Mouse (Mus musculus) hindbrain, embryonic 14.5 days (tissue): ENCODE measurements around the gene Pbxip1. TPM values are rescaled to one million over a fixed set of nuclear protein-coding genes. Genes with fewer than 3 reads are reported as not detected.

ENCODE experiments used
- ATAC-seq: fragments of 200-750 bp; cut with Nextera tagmentation; 2 replicates; pipeline ENCODE4 v1.8.0; 2017; ENCODE audit warnings: moderate number of reproducible peaks, mild to moderate bottlenecking, moderate TSS enrichment, moderate library complexity; ENCODE audit not compliant: low FRiP score
- DNase-seq: peaks from one replicate; pipeline ENCODE4 v3.0.0-alpha.2; 2015; ENCODE audit warnings: low spot score
- H3K27ac ChIP-seq: fragments of 300-500 bp; sonication (generic); 2 replicates; pipeline ENCODE4 v1.5.1; 2014; ENCODE audit warnings: mild to moderate bottlenecking, moderate library complexity
- H3K27me3 ChIP-seq: fragments of 300-500 bp; sonication (generic); 2 replicates; pipeline ENCODE4 v1.6.1; 2014; ENCODE audit warnings: mild to moderate bottlenecking, low read length, mixed read lengths; ENCODE audit not compliant: control insufficient read depth, insufficient read depth
- H3K36me3 ChIP-seq: fragments of 300-500 bp; sonication (generic); replicated peaks from 2 replicates; pipeline ENCODE4 v1.6.1; 2014; ENCODE audit not compliant: control insufficient read depth, insufficient read depth
- H3K4me1 ChIP-seq: fragments of 300-500 bp; sonication (generic); replicated peaks from 2 replicates; pipeline ENCODE4 v1.6.1; 2014; ENCODE audit warnings: antibody characterized with exemption, low read length, mixed read lengths; ENCODE audit not compliant: control insufficient read depth, insufficient read depth
- H3K4me2 ChIP-seq: fragments of 300-500 bp; sonication (generic); replicated peaks from 2 replicates; pipeline ENCODE4 v1.6.1; 2014; ENCODE audit warnings: mild to moderate bottlenecking, moderate library complexity
- H3K4me3 ChIP-seq: fragments of 300-500 bp; sonication (generic); replicated peaks from 2 replicates; pipeline ENCODE4 v1.5.1; 2014; ENCODE audit warnings: mild to moderate bottlenecking, low read length
- H3K9ac ChIP-seq: fragments of 300-500 bp; sonication (generic); 2 replicates; pipeline ENCODE4 v1.6.1; 2014
- H3K9me3 ChIP-seq: fragments of 300-500 bp; sonication (generic); 2 replicates; pipeline ENCODE4 v1.6.1; 2016; ENCODE audit warnings: low read length; ENCODE audit not compliant: control insufficient read depth
- WGBS: fragments of 180-500 bp; shearing (Covaris S2); extraction: QIAGEN DNeasy Blood & Tissue Kit; methylation state at CpG from one replicate; pipeline ENCODE4 v1.1.7; 2014; 5-methylcytosine and 5-hydroxymethylcytosine counted together
- polyA plus RNA-seq: library from polyadenylated mRNA; unstranded; fragments of >200 nt; fragmentation: Nextera tagmentation; extraction: Ambion mirVana; gene quantifications from 2 replicates; pipeline ENCODE4 v1.2.1, GENCODE M21; 2014

The Pbxip1 gene
- polyA plus RNA-seq, 1 experiment from 2014 or later: 12.8 TPM

- Histone ChIP-seq H3K27me3 (no peaks in the 10 kb centered on the region), H3K4me1 (no peaks in the 10 kb centered on the region; the same call in 1 of the 2 replicates), H3K4me3 (no peak overlapping the region), H3K27ac (no peak overlapping the region), H3K9me3 (no peaks in the 10 kb centered on the region), H3K36me3 (no peaks in the 10 kb centered on the region), H3K9ac (no peak overlapping the region), H3K4me2 (no peak overlapping the region)
- WGBS: 62% methylated on average over 13 of the region's 13 CpGs
- no peak for DNase-seq
- ATAC-seq: no peak; the same call in 1 of the 2 replicates
Measured at GRCm38 (mm10) chr3:89448720-89449537, 12.4 kb downstream of the Pbxip1 start.

GRCm38 (mm10) chr3:89449541-89449940, 13.0 kb downstream of the Pbxip1 start:
- H3K27me3 ChIP-seq: no peaks in the 10 kb centered on the region
- DNase-seq (peak; percentile 73), ATAC-seq (peak; percentile 51; the same call in 1 of the 2 replicates)
- 35% methylated on average over 7 of the region's 7 CpGs for WGBS
- no peak overlapping the region for H3K4me3 ChIP-seq
- no peaks in the 10 kb centered on the region for H3K36me3 ChIP-seq
- H3K4me1 ChIP-seq: no peaks in the 10 kb centered on the region; the same call in 1 of the 2 replicates
- no peak overlapping the region for H3K4me2 ChIP-seq
- no peaks in the 10 kb centered on the region for H3K9me3 ChIP-seq
- no peak overlapping the region for H3K9ac ChIP-seq
- H3K27ac ChIP-seq: no peak overlapping the region

- Histone ChIP-seq H3K9ac (no peak overlapping the region), H3K9me3 (no peaks in the 10 kb centered on the region), H3K4me1 (no peaks in the 10 kb centered on the region; the same call in 1 of the 2 replicates), H3K4me3 (no peak overlapping the region), H3K4me2 (no peak overlapping the region), H3K27me3 (no peaks in the 10 kb centered on the region), H3K27ac (no peak overlapping the region), H3K36me3 (no peaks in the 10 kb centered on the region)
- DNase-seq (no peak), ATAC-seq (no peak)
- 85% methylated on average over 1 of the region's 1 CpGs for WGBS
Measured at GRCm38 (mm10) chr3:89451916-89452315, 15.4 kb downstream of the Pbxip1 start.

GRCm38 (mm10) chr3:89454401-89455177, 18.1 kb downstream of the Pbxip1 start, which contains the start of gene Pmvk:
Pmvk (plus strand) TSS chr3:89454541.
- 75% methylated on average over 10 of the region's 10 CpGs for WGBS
- DNase-seq (no peak), ATAC-seq (no peak)
- no peaks in the 10 kb centered on the region for H3K9me3 ChIP-seq
- no peak within 1 kb of the TSS for H3K4me2 ChIP-seq
- H3K27ac ChIP-seq: no peak within 1 kb of the TSS
- H3K36me3 ChIP-seq: no peaks in the 10 kb centered on the region
- no peak within 1 kb of the TSS for H3K4me3 ChIP-seq
- H3K9ac ChIP-seq: no peak within 1 kb of the TSS
- H3K4me1 ChIP-seq: no peaks in the 10 kb centered on the region; the same call in 1 of the 2 replicates
- no peaks in the 10 kb centered on the region for H3K27me3 ChIP-seq

GRCm38 (mm10) chr3:89455786-89456285, 19.3 kb downstream of the Pbxip1 start:
- Histone ChIP-seq H3K36me3 (no peaks in the 10 kb centered on the region), H3K9ac (no peak overlapping the region), H3K27me3 (no peaks in the 10 kb centered on the region), H3K4me3 (no peak overlapping the region), H3K4me1 (peaks cover 3% of the 10 kb centered on the region; the same call in 1 of the 2 replicates), H3K27ac (no peak overlapping the region), H3K9me3 (no peaks in the 10 kb centered on the region), H3K4me2 (no peak overlapping the region)
- WGBS: 43% methylated on average over 1 of the region's 1 CpGs
- ATAC-seq (no peak), DNase-seq (no peak)

GRCm38 (mm10) chr3:89456726-89457665, 20.5 kb downstream of the Pbxip1 start:
- WGBS: 33% methylated on average over 10 of the region's 10 CpGs
- Histone ChIP-seq H3K4me1 (peaks cover 3% of the 10 kb centered on the region; the same call in 1 of the 2 replicates), H3K4me2 (no peak overlapping the region)

GRCm38 (mm10) chr3:89458372-89458964, 22.0 kb downstream of the Pbxip1 start:
- peak overlapping the region; percentile 94 for H3K27ac ChIP-seq
- H3K4me3 ChIP-seq: peak overlapping the region; percentile 70
- no peaks in the 10 kb centered on the region for H3K27me3 ChIP-seq
- H3K9ac ChIP-seq: 0 out of 2 replicates have a peak overlapping the region, but pooled peaks have one; percentile 32
- no peaks in the 10 kb centered on the region for H3K9me3 ChIP-seq
- ATAC-seq (peak; percentile 33; the same call in 1 of the 2 replicates), DNase-seq (no peak)
- peaks cover 3% of the 10 kb centered on the region; the same call in 1 of the 2 replicates for H3K4me1 ChIP-seq
- 48% methylated on average over 13 of the region's 13 CpGs for WGBS
- H3K36me3 ChIP-seq: no peaks in the 10 kb centered on the region
- peak overlapping the region; percentile 57 for H3K4me2 ChIP-seq

More at GRCm38 (mm10) chr3:89456726-89457665, 20.5 kb downstream of the Pbxip1 start:
- ATAC-seq (no peak), DNase-seq (peak; percentile 64)
- no peaks in the 10 kb centered on the region for H3K27me3 ChIP-seq
- no peaks in the 10 kb centered on the region for H3K9me3 ChIP-seq
- H3K4me3 ChIP-seq: no peak overlapping the region
- H3K9ac ChIP-seq: no peak overlapping the region
- H3K27ac ChIP-seq: no peak overlapping the region
- H3K36me3 ChIP-seq: no peaks in the 10 kb centered on the region
